Mouse (Mus musculus): Measurements from ENCODE around the gene Ttyh1.

GRCm38 (mm10) chr7:4122783-4123182 lies 3.6 kb downstream of the Ttyh1 start:
- TF ChIP-seq HCFC1 (IDR thresholded peaks at IDR 0.05; ENCODE audit: borderline replicate concordance, insufficient read depth, low read length): no peak
- no peak for TF ChIP-seq ZNF384 (IDR thresholded peaks at IDR 0.05; ENCODE audit: low read depth, low read length)
- TF ChIP-seq CHD2 (IDR thresholded peaks at IDR 0.05; ENCODE audit: low read depth, low read length): no peak
- TF ChIP-seq MAFK (IDR thresholded peaks at IDR 0.05; ENCODE audit: insufficient read depth, low read depth, low read length): no peak

Measured in ES-E14 (cell line).